Comparison of ENCODE assay signal across 15 mouse cellular contexts in the genomic region with DNA sequence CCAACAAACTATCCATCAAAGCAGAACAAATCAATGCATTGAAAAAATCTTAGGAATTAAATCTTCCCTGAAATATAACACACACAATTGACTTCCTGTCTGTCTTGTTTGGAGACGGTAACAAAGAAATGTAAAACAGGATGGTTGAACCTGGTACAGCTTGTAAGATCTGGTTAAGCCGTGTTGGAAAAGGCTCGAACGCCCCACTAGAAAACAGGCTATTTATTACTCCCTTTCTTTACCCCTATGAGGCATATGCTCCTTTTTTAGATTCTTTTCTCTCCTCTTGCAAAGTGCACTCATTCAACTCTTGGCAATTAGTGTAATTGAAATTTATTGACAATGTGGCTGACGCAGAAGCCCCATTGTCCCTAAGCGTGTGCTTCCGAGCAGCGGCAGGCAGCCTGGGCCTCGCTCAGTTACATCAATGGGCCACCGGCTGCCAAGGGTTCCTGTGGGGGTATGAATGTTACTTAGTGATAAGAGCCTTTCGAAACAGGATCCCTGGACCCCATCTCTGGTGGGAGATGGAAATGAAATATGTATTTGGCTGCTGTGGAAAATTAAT.
DNase-seq lines count a peak whose midpoint lies in the region; ATAC-seq and TF ChIP-seq lines count a peak whose summit lies in the region.
"Had no signal": no experiment of that assay in that cellular context is flagged by ENCODE, and none has a peak within 500 bp of the region (broad histone marks: within the 10 kb centered on the region; RNA-seq: fewer than 3 reads in every experiment).

No protein-coding gene starts in this region.

- H3K4me1 ChIP-seq in hindbrain, embryonic 11.5 days (replicated peaks; ENCODE audit: control insufficient read depth, insufficient read depth, low read length): 0 out of 2 replicates have a peak, but pooled peaks cover 3% of the 10 kb centered on the region
- H3K4me1 ChIP-seq in hindbrain, postnatal 0 days (ENCODE audit: insufficient read depth, low read length): no peaks in the 10 kb centered on the region
- peaks cover 21% of the 10 kb centered on the region for H3K4me1 ChIP-seq in forebrain, embryonic 12.5 days
- peaks cover 23% of the 10 kb centered on the region for H3K4me1 ChIP-seq in midbrain, embryonic 12.5 days
- H3K4me1 ChIP-seq in neural tube, embryonic 15.5 days: peaks cover 11% of the 10 kb centered on the region

- peak; percentile 66; the same call in 1 of the 2 replicates for ATAC-seq in hindbrain, embryonic 11.5 days (ENCODE audit: low FRiP score)
- no peak for ATAC-seq in hindbrain, postnatal 0 days
- ATAC-seq in forebrain, embryonic 12.5 days (ENCODE audit: low FRiP score): peak; percentile 83; the same call in 1 of the 2 replicates
- peak; percentile 69 for ATAC-seq in midbrain, embryonic 12.5 days (ENCODE audit: low FRiP score, low read depth)
- ATAC-seq in neural tube, embryonic 15.5 days (ENCODE audit: low FRiP score): no peak

- no peaks in the 10 kb centered on the region for H3K27me3 ChIP-seq in hindbrain, embryonic 11.5 days (ENCODE audit: control insufficient read depth, insufficient read depth, low read length)
- H3K27me3 ChIP-seq in hindbrain, postnatal 0 days (ENCODE audit: insufficient read depth, low read length): no peaks in the 10 kb centered on the region
- H3K27me3 ChIP-seq in forebrain, embryonic 12.5 days: peaks cover 63% of the 10 kb centered on the region
- peaks cover 39% of the 10 kb centered on the region for H3K27me3 ChIP-seq in midbrain, embryonic 12.5 days
- peaks cover 8% of the 10 kb centered on the region; the same call in 1 of the 2 replicates for H3K27me3 ChIP-seq in neural tube, embryonic 15.5 days (replicated peaks)

- no peaks in the 10 kb centered on the region for H3K36me3 ChIP-seq in hindbrain, embryonic 11.5 days (ENCODE audit: control insufficient read depth, insufficient read depth, low read length)
- H3K36me3 ChIP-seq in hindbrain, postnatal 0 days (ENCODE audit: insufficient read depth, low read length): no peaks in the 10 kb centered on the region
- no peaks in the 10 kb centered on the region for H3K36me3 ChIP-seq in forebrain, embryonic 12.5 days (replicated peaks)
- no peaks in the 10 kb centered on the region for H3K36me3 ChIP-seq in midbrain, embryonic 12.5 days
- no peaks in the 10 kb centered on the region for H3K36me3 ChIP-seq in neural tube, embryonic 15.5 days

- no peaks in the 10 kb centered on the region for H3K9me3 ChIP-seq in hindbrain, embryonic 11.5 days (ENCODE audit: control insufficient read depth, low read length)
- no peaks in the 10 kb centered on the region for H3K9me3 ChIP-seq in hindbrain, postnatal 0 days (ENCODE audit: low read length)
- H3K9me3 ChIP-seq in forebrain, embryonic 12.5 days: no peaks in the 10 kb centered on the region
- no peaks in the 10 kb centered on the region for H3K9me3 ChIP-seq in midbrain, embryonic 12.5 days
- no peaks in the 10 kb centered on the region for H3K9me3 ChIP-seq in neural tube, embryonic 15.5 days (replicated peaks)

- 46% methylated on average over 11 of the region's 11 CpGs for WGBS in hindbrain, embryonic 11.5 days
- 32% methylated on average over 11 of the region's 11 CpGs for WGBS in hindbrain, postnatal 0 days
- WGBS in forebrain, embryonic 12.5 days: 16% methylated on average over 11 of the region's 11 CpGs
- 44% methylated on average over 11 of the region's 11 CpGs for WGBS in midbrain, embryonic 12.5 days
- 17% methylated on average over 11 of the region's 11 CpGs for WGBS in neural tube, embryonic 15.5 days

- H3K9ac ChIP-seq in hindbrain, embryonic 11.5 days (ENCODE audit: low read depth, low read length): no peak overlapping the region
- no peak overlapping the region for H3K9ac ChIP-seq in hindbrain, postnatal 0 days (replicated peaks; ENCODE audit: low read length)
- H3K9ac ChIP-seq in forebrain, embryonic 12.5 days: no peak overlapping the region
- H3K9ac ChIP-seq in midbrain, embryonic 12.5 days (replicated peaks): no peak overlapping the region
- no peak overlapping the region for H3K9ac ChIP-seq in neural tube, embryonic 15.5 days (replicated peaks)

- no peak for DNase-seq in hindbrain, embryonic 11.5 days (ENCODE audit: low spot score)
- no peak for DNase-seq in hindbrain, postnatal 0 days (ENCODE audit: low spot score)
- DNase-seq in natural killer cell, adult 2 months (ENCODE audit: low spot score in 2 of 2): no peak
- no peak for DNase-seq in layer of hippocampus, adult 18-20 months (ENCODE audit: low spot score in 2 of 2)
- no peak for DNase-seq in gastrocnemius, postnatal 4 days (ENCODE audit: low spot score in 2 of 2)
- DNase-seq: adrenal gland, adult 8-10 months; cerebellum, adult 2 months; heart, postnatal 10 days; liver; lung, adult 18-20 months; lung, postnatal 4 days had no signal

- no peak for TF ChIP-seq CTCF in hindbrain, postnatal 0 days (IDR thresholded peaks at IDR 0.05; ENCODE audit: low read depth)

- no peak overlapping the region for H3K27ac ChIP-seq in hindbrain, embryonic 11.5 days (ENCODE audit: low read depth, low read length)
- H3K27ac ChIP-seq in hindbrain, postnatal 0 days: no peak overlapping the region
- H3K27ac ChIP-seq in forebrain, embryonic 12.5 days: no peak overlapping the region
- 0 out of 2 replicates have a peak overlapping the region, but pooled peaks have one; percentile 15 for H3K27ac ChIP-seq in midbrain, embryonic 12.5 days (replicated peaks)
- no peak overlapping the region for H3K27ac ChIP-seq in neural tube, embryonic 15.5 days (replicated peaks)

- H3K4me2 ChIP-seq in hindbrain, embryonic 11.5 days (replicated peaks; ENCODE audit: low read depth, low read length): no peak overlapping the region
- no peak overlapping the region for H3K4me2 ChIP-seq in hindbrain, postnatal 0 days (ENCODE audit: low read depth, low read length)
- H3K4me2 ChIP-seq in forebrain, embryonic 12.5 days: no peak overlapping the region
- H3K4me2 ChIP-seq in midbrain, embryonic 12.5 days (replicated peaks): no peak overlapping the region
- peak overlapping the region; percentile 5; the same call in 1 of the 2 replicates for H3K4me2 ChIP-seq in neural tube, embryonic 15.5 days

- H3K4me3 ChIP-seq in hindbrain, embryonic 11.5 days (ENCODE audit: low read depth, low read length): no peak overlapping the region
- no peak overlapping the region for H3K4me3 ChIP-seq in hindbrain, postnatal 0 days (ENCODE audit: low read length)
- H3K4me3 ChIP-seq in forebrain, embryonic 12.5 days (replicated peaks): no peak overlapping the region
- no peak overlapping the region for H3K4me3 ChIP-seq in midbrain, embryonic 12.5 days
- H3K4me3 ChIP-seq in neural tube, embryonic 15.5 days (replicated peaks): no peak overlapping the region
- H3K4me3 ChIP-seq: erythroblast, embryonic 14.5 days had no signal

Comparison
In these comparisons a context has a peak if more than half of its experiments do, and no peak if none do; other contexts are left out.
1. ATAC-seq: peak in hindbrain, embryonic 11.5 days (single experiment), forebrain, embryonic 12.5 days (single experiment) and midbrain, embryonic 12.5 days (single experiment); none in hindbrain, postnatal 0 days (single experiment) and neural tube, embryonic 15.5 days (single experiment).